Mouse (Mus musculus): ENCODE results near the gene Npb. TPM values are rescaled to one million over a fixed set of nuclear protein-coding genes. Genes with fewer than 3 reads are reported as not detected.
"Not testable (repeated sequence)": the region's sequence is repeated elsewhere in the genome, so short reads cannot be mapped to it uniquely, and the experiment has no call there.

Npb gene
- total RNA-seq (2014; fragmentation: Nextera tagmentation) (1.9 and 2.6 TPM in 2 replicates), total RNA-seq (2017) (0.58 TPM in 1 of 2 replicates, not detected in the other), polyA plus RNA-seq (2012) (3.2 and 3.8 TPM in 2 replicates)

- Histone ChIP-seq H3K36me3 (replicated peaks) (peaks cover 99% of the 10 kb centered on the region), H3K4me3 (ENCODE audit: low read depth, low read length) (no peak within 1 kb of the TSS)
- TF ChIP-seq GATA1 (IDR thresholded peaks at IDR 0.05; ENCODE audit: borderline replicate concordance, low read length) (no peak), TAL1 (conservative IDR thresholded peaks at IDR 0.05; ENCODE audit: low read depth, low read length) (no peak), GATA2 (IDR thresholded peaks at IDR 0.05; ENCODE audit: borderline replicate concordance, low read depth, low read length) (no peak), CTCF (IDR thresholded peaks at IDR 0.05; ENCODE audit: low read depth, low read length) (no peak), POLR2AphosphoS5 (IDR thresholded peaks at IDR 0.05; ENCODE audit: insufficient replicate concordance, low read depth, low read length) (no peak)
These were observed at the start of gene Npb for GRCm38 (mm10) chr11:120608241-120609034. Gene Npb (plus strand): TSS chr11:120608477.

GRCm38 (mm10) chr11:120558843-120559242, 49.4 kb upstream of the Npb start:
- Histone ChIP-seq H3K4me1 (ENCODE audit: insufficient read depth, low read depth, low read length) (peaks cover 11% of the 10 kb centered on the region), H3K36me3 (replicated peaks) (peaks cover 50% of the 10 kb centered on the region), H3K27me3 (ENCODE audit: insufficient read depth, low read length) (peaks cover 12% of the 10 kb centered on the region)
- not testable (repeated sequence) for ATAC-seq (ENCODE audit: extremely low read depth, insufficient number of reproducible peaks, low FRiP score, poor library complexity, severe bottlenecking); H3K4me3 ChIP-seq (ENCODE audit: low read depth, low read length); DNase-seq (ENCODE audit: low spot score); H3K9me3 ChIP-seq (replicated peaks)

More at GRCm38 (mm10) chr11:120608241-120609034, at the start of gene Npb:
- Histone ChIP-seq H3K27me3 (ENCODE audit: insufficient read depth, low read length) (peaks cover 2% of the 10 kb centered on the region; the same call in 1 of the 2 replicates), H3K4me1 (ENCODE audit: insufficient read depth, low read depth, low read length) (peaks cover 51% of the 10 kb centered on the region), H3K9me3 (replicated peaks) (no peaks in the 10 kb centered on the region)
- ATAC-seq (ENCODE audit: extremely low read depth, insufficient number of reproducible peaks, low FRiP score, poor library complexity, severe bottlenecking), result no peak
- DNase-seq (ENCODE audit: low spot score), result no peak

GRCm38 (mm10) chr11:120560952-120561728, 47.1 kb upstream of the Npb start:
- peaks cover 24% of the 10 kb centered on the region for H3K4me1 ChIP-seq (ENCODE audit: insufficient read depth, low read depth, low read length)
- DNase-seq (ENCODE audit: low spot score), result no peak
- H3K9me3 ChIP-seq (replicated peaks), result no peaks in the 10 kb centered on the region
- TF ChIP-seq GATA1 (IDR thresholded peaks at IDR 0.05; ENCODE audit: borderline replicate concordance, low read length) (no peak), CTCF (IDR thresholded peaks at IDR 0.05; ENCODE audit: low read depth, low read length) (no peak), POLR2AphosphoS5 (IDR thresholded peaks at IDR 0.05; ENCODE audit: insufficient replicate concordance, low read depth, low read length) (no peak), GATA2 (IDR thresholded peaks at IDR 0.05; ENCODE audit: borderline replicate concordance, low read depth, low read length) (no peak), TAL1 (conservative IDR thresholded peaks at IDR 0.05; ENCODE audit: low read depth, low read length) (no peak)
- no peaks in the 10 kb centered on the region for H3K27me3 ChIP-seq (ENCODE audit: insufficient read depth, low read length)
- no peak overlapping the region for H3K4me3 ChIP-seq (ENCODE audit: low read depth, low read length)
- H3K36me3 ChIP-seq (replicated peaks), result peaks cover 73% of the 10 kb centered on the region
- no peak for ATAC-seq (ENCODE audit: extremely low read depth, insufficient number of reproducible peaks, low FRiP score, poor library complexity, severe bottlenecking)

GRCm38 (mm10) chr11:120562949-120563348, 45.3 kb upstream of the Npb start:
- H3K27me3 ChIP-seq (ENCODE audit: insufficient read depth, low read length), result no peaks in the 10 kb centered on the region
- peaks cover 91% of the 10 kb centered on the region for H3K36me3 ChIP-seq (replicated peaks)
- DNase-seq (ENCODE audit: low spot score) (no peak), ATAC-seq (ENCODE audit: extremely low read depth, insufficient number of reproducible peaks, low FRiP score, poor library complexity, severe bottlenecking) (no peak)
- no peaks in the 10 kb centered on the region for H3K9me3 ChIP-seq (replicated peaks)
- no peak overlapping the region for H3K4me3 ChIP-seq (ENCODE audit: low read depth, low read length)
- TF ChIP-seq CTCF (IDR thresholded peaks at IDR 0.05; ENCODE audit: low read depth, low read length), result no peak
- no peak for TF ChIP-seq GATA2 (IDR thresholded peaks at IDR 0.05; ENCODE audit: borderline replicate concordance, low read depth, low read length)
- TF ChIP-seq GATA1 (IDR thresholded peaks at IDR 0.05; ENCODE audit: borderline replicate concordance, low read length), result no peak
- TF ChIP-seq POLR2AphosphoS5 (IDR thresholded peaks at IDR 0.05; ENCODE audit: insufficient replicate concordance, low read depth, low read length), result no peak
- TF ChIP-seq TAL1 (conservative IDR thresholded peaks at IDR 0.05; ENCODE audit: low read depth, low read length), result no peak
- peaks cover 40% of the 10 kb centered on the region for H3K4me1 ChIP-seq (ENCODE audit: insufficient read depth, low read depth, low read length)

GRCm38 (mm10) chr11:120565114-120565513, 43.2 kb upstream of the Npb start:
- ATAC-seq (ENCODE audit: extremely low read depth, insufficient number of reproducible peaks, low FRiP score, poor library complexity, severe bottlenecking) (no peak), DNase-seq (ENCODE audit: low spot score) (no peak)
- no peaks in the 10 kb centered on the region for H3K27me3 ChIP-seq (ENCODE audit: insufficient read depth, low read length)
- TF ChIP-seq TAL1 (conservative IDR thresholded peaks at IDR 0.05; ENCODE audit: low read depth, low read length), result no peak
- no peak for TF ChIP-seq GATA2 (IDR thresholded peaks at IDR 0.05; ENCODE audit: borderline replicate concordance, low read depth, low read length)
- TF ChIP-seq CTCF (IDR thresholded peaks at IDR 0.05; ENCODE audit: low read depth, low read length), result no peak
- TF ChIP-seq GATA1 (IDR thresholded peaks at IDR 0.05; ENCODE audit: borderline replicate concordance, low read length), result no peak
- no peak for TF ChIP-seq POLR2AphosphoS5 (IDR thresholded peaks at IDR 0.05; ENCODE audit: insufficient replicate concordance, low read depth, low read length)
- H3K4me3 ChIP-seq (ENCODE audit: low read depth, low read length), result no peak overlapping the region
- H3K9me3 ChIP-seq (replicated peaks), result no peaks in the 10 kb centered on the region
- H3K36me3 ChIP-seq (replicated peaks), result peaks cover 95% of the 10 kb centered on the region
- H3K4me1 ChIP-seq (ENCODE audit: insufficient read depth, low read depth, low read length), result peaks cover 53% of the 10 kb centered on the region

- H3K9me3 ChIP-seq (replicated peaks), result no peaks in the 10 kb centered on the region
- no peak for ATAC-seq (ENCODE audit: extremely low read depth, insufficient number of reproducible peaks, low FRiP score, poor library complexity, severe bottlenecking)
- DNase-seq (ENCODE audit: low spot score), result no peak
- H3K36me3 ChIP-seq (replicated peaks), result peaks cover 81% of the 10 kb centered on the region
- TF ChIP-seq GATA1 (IDR thresholded peaks at IDR 0.05; ENCODE audit: borderline replicate concordance, low read length), result no peak
- TF ChIP-seq TAL1 (conservative IDR thresholded peaks at IDR 0.05; ENCODE audit: low read depth, low read length), result no peak
- TF ChIP-seq POLR2AphosphoS5 (IDR thresholded peaks at IDR 0.05; ENCODE audit: insufficient replicate concordance, low read depth, low read length), result no peak
- no peak for TF ChIP-seq GATA2 (IDR thresholded peaks at IDR 0.05; ENCODE audit: borderline replicate concordance, low read depth, low read length)
- TF ChIP-seq CTCF (IDR thresholded peaks at IDR 0.05; ENCODE audit: low read depth, low read length), result no peak
- H3K4me3 ChIP-seq (ENCODE audit: low read depth, low read length), result no peak overlapping the region
- no peaks in the 10 kb centered on the region for H3K27me3 ChIP-seq (ENCODE audit: insufficient read depth, low read length)
- H3K4me1 ChIP-seq (ENCODE audit: insufficient read depth, low read depth, low read length), result peaks cover 67% of the 10 kb centered on the region
These were observed 40.0 kb upstream of the Npb start for GRCm38 (mm10) chr11:120568324-120568723.
